Mouse (Mus musculus) T-helper 1 cell (primary cell): ENCODE measurements around the gene Sdk2.

Source experiments
- in situ Hi-C: fragments of 300-600 bp; cut with MboI, MseI; formaldehyde crosslinking; loops from one replicate; pipeline ENCODE4 v1.15.1; 2025; ENCODE audit warnings: high pct_unique_total_duplicates

Sdk2 gene

GRCm38 (mm10) chr11:113747725-113748380 lies 319.0 kb downstream of the Sdk2 start:
- in situ Hi-C loops: loop anchor here (5.0 kb wide), 2 partner anchors 49 to 56 kb away; no protein-coding TSS in a partner anchor

GRCm38 (mm10) chr11:113747056-113747455 lies 319.8 kb downstream of the Sdk2 start:
- in situ Hi-C loops: loop anchor here (5.0 kb wide), 2 partner anchors 50 to 55 kb away; no protein-coding TSS in a partner anchor

- in situ Hi-C loops: loop anchor here (5.0 kb wide), 2 partner anchors 51 to 54 kb away; no protein-coding TSS in a partner anchor
Observed at GRCm38 (mm10) chr11:113745961-113746360, 320.9 kb downstream of the Sdk2 start.

GRCm38 (mm10) chr11:113742998-113743397 lies 323.8 kb downstream of the Sdk2 start:
- in situ Hi-C loops: no loop called here

- in situ Hi-C loops: no loop called here
Observed at GRCm38 (mm10) chr11:113740100-113740499, 326.7 kb downstream of the Sdk2 start.

GRCm38 (mm10) chr11:113739213-113739612 lies 327.6 kb downstream of the Sdk2 start:
- in situ Hi-C loops: loop anchor here (5.0 kb wide), 1 partner anchor 83 kb away; no protein-coding TSS in a partner anchor

- in situ Hi-C loops: loop anchor here (5.0 kb wide), 1 partner anchor 84 kb away; no protein-coding TSS in a partner anchor
Observed at GRCm38 (mm10) chr11:113737912-113738311, 328.9 kb downstream of the Sdk2 start.

- in situ Hi-C loops: loop anchor here (5.0 kb wide), 1 partner anchor 85 kb away; no protein-coding TSS in a partner anchor
Observed at GRCm38 (mm10) chr11:113737553-113737854, 329.3 kb downstream of the Sdk2 start.

GRCm38 (mm10) chr11:113736848-113737552 lies 329.8 kb downstream of the Sdk2 start:
- in situ Hi-C loops: loop anchor here (5.0 kb wide), 1 partner anchor 85 kb away; no protein-coding TSS in a partner anchor

- in situ Hi-C loops: loop anchor here (5.0 kb wide), 1 partner anchor 87 kb away; no protein-coding TSS in a partner anchor
Observed at GRCm38 (mm10) chr11:113735151-113735550, 331.7 kb downstream of the Sdk2 start.

- in situ Hi-C loops: no loop called here
Observed at GRCm38 (mm10) chr11:113733631-113734364, 333.0 kb downstream of the Sdk2 start.

GRCm38 (mm10) chr11:113731945-113732612 lies 334.8 kb downstream of the Sdk2 start:
- in situ Hi-C loops: no loop called here

GRCm38 (mm10) chr11:113730879-113731278 lies 336.0 kb downstream of the Sdk2 start:
- in situ Hi-C loops: no loop called here

- in situ Hi-C loops: no loop called here
Observed at GRCm38 (mm10) chr11:113729917-113730316, 336.9 kb downstream of the Sdk2 start.

- in situ Hi-C loops: no loop called here
Observed at GRCm38 (mm10) chr11:113729239-113729638, 337.6 kb downstream of the Sdk2 start.

GRCm38 (mm10) chr11:113727992-113728391 lies 338.9 kb downstream of the Sdk2 start:
- in situ Hi-C loops: no loop called here

- in situ Hi-C loops: no loop called here
Observed at GRCm38 (mm10) chr11:113726994-113727888, 339.6 kb downstream of the Sdk2 start.
